Mouse (Mus musculus): Measurements from ENCODE around the gene Ust.

DNA sequence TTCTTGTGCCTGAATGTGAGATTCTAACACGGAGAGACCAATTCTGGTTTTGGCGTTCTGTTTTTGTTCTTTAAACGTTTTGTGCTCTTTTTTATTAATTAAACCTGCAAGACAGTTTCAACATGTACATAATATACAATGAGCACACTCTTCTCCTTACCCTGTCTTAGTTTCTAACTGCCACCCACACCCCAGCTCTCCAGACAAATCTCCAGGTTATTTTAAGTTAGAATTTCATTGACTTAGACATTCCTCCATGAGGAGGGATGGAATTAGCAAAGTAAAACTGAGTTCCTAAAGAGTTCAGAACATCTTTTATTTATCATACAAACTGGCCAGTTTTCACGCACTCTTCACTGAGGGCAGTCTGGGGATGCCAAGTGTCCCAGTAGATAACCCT lies 248.9 kb downstream of the Ust start:
- TF ChIP-seq CTCF (IDR thresholded peaks at IDR 0.05; ENCODE audit: control insufficient read depth, insufficient read depth, insufficient read length) (no peak), MYOD1 (IDR thresholded peaks at IDR 0.05; ENCODE audit: control insufficient read depth, insufficient read length, low read depth) (no peak), MYOG (IDR thresholded peaks at IDR 0.05; ENCODE audit: control insufficient read depth, extremely low read depth, insufficient read length) (no peak), USF1 (IDR thresholded peaks at IDR 0.05; ENCODE audit: low read depth) (no peak)
